Mouse (Mus musculus): ENCODE measurements around the gene Taar7b.

GRCm38 (mm10) chr10:23970656-23971165 lies 29.0 kb upstream of the Taar7b start, which contains the start of gene Taar5:
- TF ChIP-seq POLR2A (IDR thresholded peaks at IDR 0.05; ENCODE audit: borderline replicate concordance, extremely low read depth, low read depth, low read length) (no peak), CTCF (IDR thresholded peaks at IDR 0.05; ENCODE audit: insufficient read depth, low read length) (no peak)

Measured in lung, adult 2 months (tissue).